Mouse (Mus musculus): ENCODE data around the gene Traf3. TPM values are rescaled to one million over a fixed set of nuclear protein-coding genes. Genes with fewer than 3 reads are reported as not detected.

Traf3 gene
- polyA plus RNA-seq, 1 experiment from 2014 or later: 22.0 TPM

DNA sequence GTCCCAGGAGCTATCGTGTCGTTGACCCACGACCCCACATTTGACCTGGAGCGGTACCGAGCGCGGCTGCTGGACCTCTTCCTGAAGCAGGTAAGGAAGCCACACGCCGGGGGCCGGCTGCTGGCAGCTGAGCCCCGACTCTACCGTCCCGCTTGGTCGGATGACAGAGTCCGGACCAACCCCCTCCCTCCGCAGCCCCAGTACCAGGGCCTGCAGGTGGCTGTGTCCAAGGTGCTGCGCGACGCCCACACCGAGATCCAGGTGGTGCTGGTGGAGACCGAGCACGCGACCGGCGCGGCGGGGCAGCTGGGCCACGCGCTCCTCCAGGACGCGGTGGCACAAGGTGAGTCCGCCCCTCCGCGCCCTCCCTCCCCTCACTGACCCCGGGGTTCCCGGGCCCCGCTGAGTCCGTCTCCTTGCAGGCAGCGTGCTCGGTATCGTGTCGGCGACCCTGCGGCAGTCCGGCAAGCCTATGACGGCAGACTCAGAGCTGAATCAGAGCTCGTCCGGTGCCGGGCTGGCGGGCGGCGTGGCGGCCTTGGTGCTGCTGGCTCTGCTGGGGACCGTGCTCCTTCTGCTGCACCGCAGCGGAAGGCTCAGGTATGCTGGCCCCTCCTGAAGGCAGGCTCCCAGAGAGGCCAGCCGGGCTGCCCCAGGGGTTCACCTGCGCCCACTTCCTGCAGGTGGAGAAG, 109.1 kb downstream of the Traf3 start:
- H3K4me3 ChIP-seq (replicated peaks; ENCODE audit: low read depth, low read length): peak overlapping the region; percentile 40
- peak overlapping the region; percentile 67 for H3K4me2 ChIP-seq (ENCODE audit: low read length)
- H3K36me3 ChIP-seq (ENCODE audit: control insufficient read depth, insufficient read depth, low read length): no peaks in the 10 kb centered on the region
- WGBS: 1% methylated on average over 57 of the region's 58 CpGs
- peak overlapping the region; percentile 43 for H3K9ac ChIP-seq (replicated peaks; ENCODE audit: low read length)
- no peaks in the 10 kb centered on the region for H3K9me3 ChIP-seq (ENCODE audit: control insufficient read depth, low read length)
- H3K27me3 ChIP-seq (ENCODE audit: control insufficient read depth, insufficient read depth, low read length): peaks cover 71% of the 10 kb centered on the region
- ATAC-seq (ENCODE audit: low FRiP score, low TSS enrichment): no peak
- no peak overlapping the region for H3K27ac ChIP-seq (replicated peaks; ENCODE audit: low read depth, low read length)
- H3K4me1 ChIP-seq (ENCODE audit: control insufficient read depth, insufficient read depth, low read length): peaks cover 14% of the 10 kb centered on the region; the same call in 1 of the 2 replicates
- peak; percentile 21 for DNase-seq

DNA sequence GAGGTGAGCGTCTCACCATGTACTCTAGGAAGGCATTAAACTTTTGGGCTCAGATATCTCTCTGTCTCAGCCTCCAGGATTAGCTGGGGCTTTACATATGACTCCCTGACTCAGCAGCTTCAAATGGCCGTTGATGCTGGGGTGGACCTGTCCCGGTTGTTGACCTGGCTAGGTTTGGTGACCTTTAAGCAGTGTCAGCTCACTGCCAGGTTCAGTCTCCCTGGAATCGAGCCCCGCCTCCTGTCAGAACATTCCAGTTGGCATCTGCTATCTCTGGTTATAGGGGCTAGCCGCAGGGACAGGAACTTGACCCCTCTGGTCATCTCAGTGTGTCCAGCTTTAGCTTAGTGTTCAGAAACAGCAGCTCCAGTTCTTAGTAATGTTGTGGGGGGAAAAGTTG, 110.2 kb downstream of the Traf3 start:
- H3K9ac ChIP-seq (replicated peaks; ENCODE audit: low read length): no peak overlapping the region
- ATAC-seq (ENCODE audit: low FRiP score, low TSS enrichment): no peak
- no peak for DNase-seq
- H3K36me3 ChIP-seq (ENCODE audit: control insufficient read depth, insufficient read depth, low read length): no peaks in the 10 kb centered on the region
- 53% methylated on average over 6 of the region's 6 CpGs for WGBS
- no peak overlapping the region for H3K27ac ChIP-seq (replicated peaks; ENCODE audit: low read depth, low read length)
- no peaks in the 10 kb centered on the region for H3K9me3 ChIP-seq (ENCODE audit: control insufficient read depth, low read length)
- no peak overlapping the region for H3K4me3 ChIP-seq (replicated peaks; ENCODE audit: low read depth, low read length)
- peaks cover 14% of the 10 kb centered on the region; the same call in 1 of the 2 replicates for H3K4me1 ChIP-seq (ENCODE audit: control insufficient read depth, insufficient read depth, low read length)
- H3K27me3 ChIP-seq (ENCODE audit: control insufficient read depth, insufficient read depth, low read length): peaks cover 60% of the 10 kb centered on the region
- no peak overlapping the region for H3K4me2 ChIP-seq (ENCODE audit: low read length)

DNA sequence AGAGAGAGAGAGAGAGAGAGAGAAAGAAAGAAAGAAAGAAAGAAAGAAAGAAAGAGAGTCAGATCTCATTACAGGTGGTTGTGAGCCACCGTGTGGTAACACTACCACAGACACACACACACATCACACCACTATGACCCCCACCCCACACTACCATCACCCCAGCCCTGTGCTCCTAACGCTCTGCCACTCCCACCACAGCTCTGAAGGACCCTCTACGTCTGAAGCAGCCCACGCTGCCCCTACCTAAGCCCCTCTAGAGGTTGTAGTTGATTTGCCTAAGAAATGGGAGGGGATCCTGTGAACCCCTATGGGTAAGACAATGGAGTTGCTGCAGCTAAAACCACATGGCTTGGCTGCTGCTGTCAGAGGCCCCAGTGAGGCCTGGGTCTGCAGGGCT, 117.4 kb downstream of the Traf3 start:
- H3K9ac ChIP-seq (replicated peaks; ENCODE audit: low read length): no peak overlapping the region
- WGBS: 67% methylated on average over 4 of the region's 4 CpGs
- H3K9me3 ChIP-seq (ENCODE audit: control insufficient read depth, low read length): no peaks in the 10 kb centered on the region
- H3K27ac ChIP-seq (replicated peaks; ENCODE audit: low read depth, low read length): no peak overlapping the region
- no peak for DNase-seq
- no peaks in the 10 kb centered on the region for H3K36me3 ChIP-seq (ENCODE audit: control insufficient read depth, insufficient read depth, low read length)
- ATAC-seq (ENCODE audit: low FRiP score, low TSS enrichment): no peak
- H3K4me2 ChIP-seq (ENCODE audit: low read length): no peak overlapping the region
- H3K4me3 ChIP-seq (replicated peaks; ENCODE audit: low read depth, low read length): no peak overlapping the region
- H3K27me3 ChIP-seq (ENCODE audit: control insufficient read depth, insufficient read depth, low read length): no peaks in the 10 kb centered on the region
- H3K4me1 ChIP-seq (ENCODE audit: control insufficient read depth, insufficient read depth, low read length): 0 out of 2 replicates have a peak, but pooled peaks cover 6% of the 10 kb centered on the region

DNA sequence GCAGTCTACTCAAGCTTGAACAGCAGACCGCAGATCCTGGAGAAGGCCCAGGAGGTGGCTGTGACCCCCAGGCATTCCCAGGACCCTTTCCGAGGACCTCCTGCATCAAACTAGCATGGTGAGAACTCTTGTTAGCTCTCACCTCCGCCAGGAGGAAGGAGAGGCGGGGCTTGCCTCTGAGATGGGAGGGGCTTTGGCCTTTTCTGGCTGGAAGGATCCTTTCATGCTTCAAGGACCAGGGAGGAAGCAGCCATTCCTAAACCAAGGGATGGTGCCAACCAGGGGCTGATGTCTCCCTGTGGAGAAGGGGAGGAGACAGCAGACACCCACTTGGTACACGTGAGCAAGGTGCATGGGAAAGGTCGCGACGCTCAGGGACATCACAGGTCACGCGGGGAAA, 118.4 kb downstream of the Traf3 start:
- WGBS: 24% methylated on average over 10 of the region's 10 CpGs
- H3K4me3 ChIP-seq (replicated peaks; ENCODE audit: low read depth, low read length): no peak overlapping the region
- H3K36me3 ChIP-seq (ENCODE audit: control insufficient read depth, insufficient read depth, low read length): no peaks in the 10 kb centered on the region
- H3K27ac ChIP-seq (replicated peaks; ENCODE audit: low read depth, low read length): no peak overlapping the region
- no peak overlapping the region for H3K4me2 ChIP-seq (ENCODE audit: low read length)
- ATAC-seq (ENCODE audit: low FRiP score, low TSS enrichment): no peak
- no peak overlapping the region for H3K9ac ChIP-seq (replicated peaks; ENCODE audit: low read length)
- H3K9me3 ChIP-seq (ENCODE audit: control insufficient read depth, low read length): no peaks in the 10 kb centered on the region
- H3K4me1 ChIP-seq (ENCODE audit: control insufficient read depth, insufficient read depth, low read length): 0 out of 2 replicates have a peak, but pooled peaks cover 6% of the 10 kb centered on the region
- H3K27me3 ChIP-seq (ENCODE audit: control insufficient read depth, insufficient read depth, low read length): no peaks in the 10 kb centered on the region
- no peak for DNase-seq

DNA sequence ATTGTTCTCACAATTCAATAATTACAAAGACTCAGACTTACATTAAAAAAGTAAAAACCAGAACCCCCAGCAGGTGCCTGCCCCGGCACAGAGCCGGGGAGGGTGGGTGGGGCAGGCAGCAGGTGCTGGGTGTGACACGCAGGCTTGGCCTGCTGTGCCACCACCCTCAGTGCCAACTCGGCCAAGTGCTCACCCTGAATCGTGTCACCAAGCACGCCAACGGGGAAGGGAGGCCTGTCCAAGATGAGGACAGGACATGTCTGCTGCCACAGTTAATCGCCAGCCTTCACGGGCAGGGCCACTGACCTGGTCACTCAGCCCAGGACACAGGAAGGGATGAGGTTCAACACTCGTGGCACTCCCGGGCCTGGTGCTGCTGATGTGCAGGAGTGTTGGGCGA, 126.9 kb downstream of the Traf3 start:
- Histone ChIP-seq H3K27ac (replicated peaks; ENCODE audit: low read depth, low read length) (no peak overlapping the region), H3K9me3 (ENCODE audit: control insufficient read depth, low read length) (no peaks in the 10 kb centered on the region), H3K4me2 (ENCODE audit: low read length) (no peak overlapping the region), H3K4me3 (replicated peaks; ENCODE audit: low read depth, low read length) (no peak overlapping the region), H3K27me3 (ENCODE audit: control insufficient read depth, insufficient read depth, low read length) (no peaks in the 10 kb centered on the region), H3K4me1 (ENCODE audit: control insufficient read depth, insufficient read depth, low read length) (no peaks in the 10 kb centered on the region), H3K36me3 (ENCODE audit: control insufficient read depth, insufficient read depth, low read length) (peaks cover 72% of the 10 kb centered on the region), H3K9ac (replicated peaks; ENCODE audit: low read length) (no peak overlapping the region)
- WGBS: 96% methylated on average over 12 of the region's 12 CpGs
- ATAC-seq (ENCODE audit: low FRiP score, low TSS enrichment) (no peak), DNase-seq (no peak)

DNA sequence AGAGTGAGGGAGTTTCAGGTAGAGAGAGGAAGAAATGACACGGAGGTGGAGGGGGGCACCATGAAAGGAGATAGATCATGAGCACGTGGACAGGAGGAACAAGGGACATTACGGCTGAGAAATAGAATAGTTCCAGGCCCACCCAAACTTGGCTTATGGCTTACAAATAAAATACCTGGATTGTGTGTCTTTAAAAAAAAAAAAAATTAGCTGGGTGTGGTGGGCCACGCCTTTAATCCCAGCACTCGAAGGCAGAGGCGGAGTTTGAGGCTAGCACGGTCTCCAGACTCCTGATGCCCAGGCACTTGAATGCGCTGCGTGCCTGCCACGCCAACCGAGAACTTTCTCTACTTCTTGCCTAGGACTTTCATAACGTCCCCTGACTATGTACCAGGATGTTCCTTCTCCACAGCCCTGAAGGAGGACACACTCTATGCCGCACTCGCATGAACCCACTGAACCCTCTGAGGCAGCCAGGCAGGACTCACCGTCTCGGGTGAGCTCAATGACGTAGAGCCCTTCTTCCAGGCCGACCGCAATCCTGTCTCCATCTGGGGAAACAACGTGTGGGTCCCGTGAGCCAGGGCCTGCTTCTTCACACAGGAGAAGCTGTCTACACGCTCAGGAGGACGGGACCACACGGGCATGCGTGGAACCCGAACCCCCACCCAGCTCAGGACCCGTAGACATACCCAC, 135.3 kb downstream of the Traf3 start:
- Histone ChIP-seq H3K4me3 (replicated peaks; ENCODE audit: low read depth, low read length) (no peak overlapping the region), H3K27ac (replicated peaks; ENCODE audit: low read depth, low read length) (no peak overlapping the region), H3K4me2 (ENCODE audit: low read length) (no peak overlapping the region), H3K36me3 (ENCODE audit: control insufficient read depth, insufficient read depth, low read length) (peaks cover 96% of the 10 kb centered on the region), H3K9me3 (ENCODE audit: control insufficient read depth, low read length) (no peaks in the 10 kb centered on the region), H3K4me1 (ENCODE audit: control insufficient read depth, insufficient read depth, low read length) (no peaks in the 10 kb centered on the region), H3K9ac (replicated peaks; ENCODE audit: low read length) (no peak overlapping the region), H3K27me3 (ENCODE audit: control insufficient read depth, insufficient read depth, low read length) (no peaks in the 10 kb centered on the region)
- DNase-seq (no peak), ATAC-seq (ENCODE audit: low FRiP score, low TSS enrichment) (no peak)
- WGBS: 96% methylated on average over 27 of the region's 27 CpGs

DNA sequence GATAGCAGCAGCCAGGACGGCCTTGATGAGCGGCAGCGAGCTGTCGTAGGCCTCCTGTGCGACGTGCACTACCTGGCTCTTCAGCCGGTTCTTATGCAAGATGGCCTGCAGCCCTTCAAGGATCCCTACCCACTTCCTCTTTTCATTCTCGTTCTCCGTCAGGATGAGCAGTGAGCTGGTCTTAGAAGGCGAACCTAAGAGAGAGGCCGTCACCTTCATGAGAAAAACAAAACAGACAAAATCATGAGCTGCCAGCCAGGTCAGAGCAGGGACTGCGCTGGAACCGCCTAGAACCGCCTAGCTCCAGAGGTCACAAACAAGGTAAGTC, 135.8 kb downstream of the Traf3 start:
- no peaks in the 10 kb centered on the region for H3K9me3 ChIP-seq (ENCODE audit: control insufficient read depth, low read length)
- no peak overlapping the region for H3K4me2 ChIP-seq (ENCODE audit: low read length)
- H3K27ac ChIP-seq (replicated peaks; ENCODE audit: low read depth, low read length): no peak overlapping the region
- DNase-seq (no peak), ATAC-seq (ENCODE audit: low FRiP score, low TSS enrichment) (no peak)
- 95% methylated on average over 14 of the region's 14 CpGs for WGBS
- no peaks in the 10 kb centered on the region for H3K27me3 ChIP-seq (ENCODE audit: control insufficient read depth, insufficient read depth, low read length)
- no peaks in the 10 kb centered on the region for H3K4me1 ChIP-seq (ENCODE audit: control insufficient read depth, insufficient read depth, low read length)
- no peak overlapping the region for H3K9ac ChIP-seq (replicated peaks; ENCODE audit: low read length)
- peaks cover 96% of the 10 kb centered on the region for H3K36me3 ChIP-seq (ENCODE audit: control insufficient read depth, insufficient read depth, low read length)
- no peak overlapping the region for H3K4me3 ChIP-seq (replicated peaks; ENCODE audit: low read depth, low read length)

GRCm38 (mm10) chr12:111303702-111304337, 137.7 kb downstream of the Traf3 start:
- no peak overlapping the region for H3K4me2 ChIP-seq (ENCODE audit: low read length)
- no peaks in the 10 kb centered on the region for H3K27me3 ChIP-seq (ENCODE audit: control insufficient read depth, insufficient read depth, low read length)
- peaks cover 92% of the 10 kb centered on the region for H3K36me3 ChIP-seq (ENCODE audit: control insufficient read depth, insufficient read depth, low read length)
- H3K27ac ChIP-seq (replicated peaks; ENCODE audit: low read depth, low read length): no peak overlapping the region
- H3K9ac ChIP-seq (replicated peaks; ENCODE audit: low read length): no peak overlapping the region
- no peaks in the 10 kb centered on the region for H3K9me3 ChIP-seq (ENCODE audit: control insufficient read depth, low read length)
- WGBS: 94% methylated on average over 8 of the region's 8 CpGs
- no peak for DNase-seq
- H3K4me3 ChIP-seq (replicated peaks; ENCODE audit: low read depth, low read length): no peak overlapping the region
- no peak for ATAC-seq (ENCODE audit: low FRiP score, low TSS enrichment)
- no peaks in the 10 kb centered on the region for H3K4me1 ChIP-seq (ENCODE audit: control insufficient read depth, insufficient read depth, low read length)
